Mouse (Mus musculus) gastrocnemius, adult 2 months (tissue): ENCODE measurements around the gene Aqp1. TPM values are rescaled to one million over a fixed set of nuclear protein-coding genes. Genes with fewer than 3 reads are reported as not detected.

Source experiments
- DNase-seq: peaks from one replicate; pipeline ENCODE4 v3.0.0; 2022
- H3K27ac ChIP-seq: fragments of 200-600 bp; 2 replicates; pipeline ENCODE4 v1.8.1; 2022; ENCODE audit warnings: mild to moderate bottlenecking
- H3K4me3 ChIP-seq: fragments of 200-600 bp; 2 replicates; pipeline ENCODE4 v1.8.1; 2022; ENCODE audit warnings: mild to moderate bottlenecking, moderate library complexity
- CTCF ChIP-seq: fragments of 200-600 bp; IDR thresholded peaks from 2 replicates; pipeline ENCODE4 v1.8.1; 2022; ENCODE audit warnings: antibody characterized with exemption, mild to moderate bottlenecking, moderate library complexity
- intact Hi-C: fragments of 180-260 bp; cut with DNase I; formaldehyde crosslinking; loops from one replicate; pipeline ENCODE4 v1.15.1; 2025
- total RNA-seq, 2 experiments: library from RNA; stranded (reverse); gene quantifications; 2 replicates each; pipeline ENCODE4 v1.2.3; 2021

Gene Aqp1
- total RNA-seq, 2 experiments from 2014 or later, result 251 to 256 TPM

- Histone ChIP-seq H3K27ac (no peak overlapping the region; the same call in 1 of the 2 replicates), H3K4me3 (no peak overlapping the region)
- intact Hi-C loops, result no loop called here
- TF ChIP-seq CTCF, result no peak
- no peak for DNase-seq
Observed at GRCm38 (mm10) chr6:55353711-55354445, 17.6 kb downstream of the Aqp1 start.

- Histone ChIP-seq H3K4me3 (no peak overlapping the region), H3K27ac (peak overlapping the region; percentile 74)
- DNase-seq, result no peak
- intact Hi-C loops, result no loop called here
- no peak for TF ChIP-seq CTCF
Observed at GRCm38 (mm10) chr6:55354456-55355117, 18.4 kb downstream of the Aqp1 start.

GRCm38 (mm10) chr6:55355575-55355974, 19.3 kb downstream of the Aqp1 start:
- Histone ChIP-seq H3K4me3 (no peak overlapping the region), H3K27ac (peak overlapping the region; percentile 74)
- intact Hi-C loops, result no loop called here
- no peak for DNase-seq
- TF ChIP-seq CTCF, result no peak

GRCm38 (mm10) chr6:55356017-55356703, 19.9 kb downstream of the Aqp1 start:
- peak overlapping the region; percentile 79 for H3K27ac ChIP-seq

GRCm38 (mm10) chr6:55356976-55357635, 20.9 kb downstream of the Aqp1 start:
- intact Hi-C loops, result no loop called here
- Histone ChIP-seq H3K4me3 (no peak overlapping the region), H3K27ac (peak overlapping the region; percentile 68)
- TF ChIP-seq CTCF, result no peak
- no peak for DNase-seq

More at GRCm38 (mm10) chr6:55356017-55356703, 19.9 kb downstream of the Aqp1 start:
- H3K4me3 ChIP-seq, result no peak overlapping the region
- intact Hi-C loops, result no loop called here
- TF ChIP-seq CTCF, result no peak
- no peak for DNase-seq

GRCm38 (mm10) chr6:55357636-55358031, 21.4 kb downstream of the Aqp1 start:
- DNase-seq, result no peak
- H3K27ac ChIP-seq, result peak overlapping the region; percentile 68
- TF ChIP-seq CTCF, result no peak
- intact Hi-C loops, result no loop called here
- H3K4me3 ChIP-seq, result no peak overlapping the region

- no peak for DNase-seq
- no peak overlapping the region for H3K4me3 ChIP-seq
- TF ChIP-seq CTCF, result peak; percentile 74
- intact Hi-C loops, result no loop called here
- H3K27ac ChIP-seq, result no peak overlapping the region
Observed at GRCm38 (mm10) chr6:55358731-55359143, 22.5 kb downstream of the Aqp1 start.

GRCm38 (mm10) chr6:55362663-55363062, 26.4 kb downstream of the Aqp1 start:
- DNase-seq, result no peak
- no peak for TF ChIP-seq CTCF
- Histone ChIP-seq H3K27ac (no peak overlapping the region), H3K4me3 (no peak overlapping the region)
- intact Hi-C loops, result no loop called here

- no peak for DNase-seq
- Histone ChIP-seq H3K4me3 (no peak overlapping the region), H3K27ac (no peak overlapping the region)
- intact Hi-C loops, result no loop called here
- no peak for TF ChIP-seq CTCF
Observed at GRCm38 (mm10) chr6:55367126-55367525, 30.9 kb downstream of the Aqp1 start.

- intact Hi-C loops, result no loop called here
Observed at GRCm38 (mm10) chr6:55370831-55371230, 34.6 kb downstream of the Aqp1 start.

GRCm38 (mm10) chr6:55376076-55376475, 39.8 kb downstream of the Aqp1 start, which contains the start of gene Ghrhr:
Ghrhr (plus strand) TSS chr6:55376295.
- no peak for DNase-seq
- intact Hi-C loops, result no loop called here
- TF ChIP-seq CTCF, result no peak
- Histone ChIP-seq H3K4me3 (no peak within 1 kb of the TSS), H3K27ac (no peak within 1 kb of the TSS)

More at GRCm38 (mm10) chr6:55370831-55371230, 34.6 kb downstream of the Aqp1 start:
- TF ChIP-seq CTCF, result no peak
- no peak for DNase-seq
- H3K4me3 ChIP-seq, result no peak overlapping the region
- H3K27ac ChIP-seq, result no peak overlapping the region

GRCm38 (mm10) chr6:55376511-55376910, 40.3 kb downstream of the Aqp1 start:
- Histone ChIP-seq H3K4me3 (no peak overlapping the region), H3K27ac (no peak overlapping the region)
- DNase-seq, result peak; percentile 29
- intact Hi-C loops, result no loop called here
- TF ChIP-seq CTCF, result no peak

GRCm38 (mm10) chr6:55377461-55377860, 41.2 kb downstream of the Aqp1 start:
- Histone ChIP-seq H3K27ac (no peak overlapping the region), H3K4me3 (no peak overlapping the region)
- no peak for TF ChIP-seq CTCF
- intact Hi-C loops, result no loop called here
- no peak for DNase-seq
